Mouse (Mus musculus) stomach, embryonic 16.5 days (tissue): ENCODE data around the gene Aspscr1. TPM values are rescaled to one million over a fixed set of nuclear protein-coding genes. Genes with fewer than 3 reads are reported as not detected.

ENCODE experiments used
- ATAC-seq: fragments of 200-750 bp; cut with Nextera tagmentation; 2 replicates; pipeline ENCODE4 v1.8.0; 2017; ENCODE audit warnings: moderate number of reproducible peaks, moderate TSS enrichment; ENCODE audit not compliant: insufficient read depth, low FRiP score
- H3K27ac ChIP-seq: fragments of 300-500 bp; sonication (generic); 2 replicates; pipeline ENCODE4 v1.5.1; 2014; ENCODE audit warnings: low read length
- H3K27me3 ChIP-seq: fragments of 300-500 bp; sonication (generic); 2 replicates; pipeline ENCODE4 v1.6.1; 2014; ENCODE audit warnings: low read length, control low read depth, mixed read lengths; ENCODE audit not compliant: control insufficient read depth, insufficient read depth
- H3K36me3 ChIP-seq: fragments of 300-500 bp; sonication (generic); 2 replicates; pipeline ENCODE4 v1.6.1; 2014; ENCODE audit warnings: low read length; ENCODE audit not compliant: control insufficient read depth, insufficient read depth
- H3K4me1 ChIP-seq: fragments of 300-500 bp; sonication (generic); 2 replicates; pipeline ENCODE4 v1.6.1; 2014; ENCODE audit warnings: low read length, control low read depth, mixed read lengths; ENCODE audit not compliant: control insufficient read depth, insufficient read depth
- H3K4me2 ChIP-seq: fragments of 300-500 bp; sonication (generic); 2 replicates; pipeline ENCODE4 v1.6.1; 2014; ENCODE audit warnings: low read depth, low read length, mixed read lengths
- H3K4me3 ChIP-seq: fragments of 300-500 bp; sonication (generic); replicated peaks from 2 replicates; pipeline ENCODE4 v1.5.1; 2014; ENCODE audit warnings: mild to moderate bottlenecking, low read length
- H3K9ac ChIP-seq: fragments of 300-500 bp; sonication (generic); 2 replicates; pipeline ENCODE4 v1.6.1; 2014; ENCODE audit warnings: low read length
- H3K9me3 ChIP-seq: fragments of 300-500 bp; sonication (generic); replicated peaks from 2 replicates; pipeline ENCODE4 v1.6.1; 2016; ENCODE audit warnings: low read length, control low read depth; ENCODE audit not compliant: control insufficient read depth
- WGBS: fragments of 180-500 bp; shearing (Covaris S2); extraction: QIAGEN DNeasy Blood & Tissue Kit; methylation state at CpG from one replicate; pipeline ENCODE4 v1.1.7; 2014; 5-methylcytosine and 5-hydroxymethylcytosine counted together
- polyA plus RNA-seq: library from polyadenylated mRNA; unstranded; fragments of >200 nt; fragmentation: Nextera tagmentation; extraction: Ambion mirVana; gene quantifications from 2 replicates; pipeline ENCODE4 v1.2.1, GENCODE M21; 2015

Gene Aspscr1
- polyA plus RNA-seq, 1 experiment from 2014 or later: 102 TPM

- H3K4me2 ChIP-seq: peak overlapping the region; percentile 42
- H3K4me3 ChIP-seq: peak overlapping the region; percentile 32
- peaks cover 45% of the 10 kb centered on the region for H3K4me1 ChIP-seq
- H3K27ac ChIP-seq: peak overlapping the region; percentile 96
- peaks cover 5% of the 10 kb centered on the region; the same call in 1 of the 2 replicates for H3K36me3 ChIP-seq
- no peaks in the 10 kb centered on the region for H3K9me3 ChIP-seq
- peak overlapping the region; percentile 67 for H3K9ac ChIP-seq
- no peaks in the 10 kb centered on the region for H3K27me3 ChIP-seq
- 71% methylated on average over 23 of the region's 23 CpGs for WGBS
- no peak for ATAC-seq
Measured at GRCm38 (mm10) chr11:120629341-120629730, 43.4 kb upstream of the Aspscr1 start.

GRCm38 (mm10) chr11:120629911-120630310 is 42.9 kb upstream of the Aspscr1 start:
- Histone ChIP-seq H3K9me3 (no peaks in the 10 kb centered on the region), H3K9ac (peak overlapping the region; percentile 67), H3K4me1 (peaks cover 45% of the 10 kb centered on the region), H3K36me3 (peaks cover 5% of the 10 kb centered on the region; the same call in 1 of the 2 replicates), H3K4me3 (peak overlapping the region; percentile 32), H3K27ac (peak overlapping the region; percentile 96), H3K27me3 (no peaks in the 10 kb centered on the region), H3K4me2 (peak overlapping the region; percentile 42)
- 34% methylated on average over 7 of the region's 7 CpGs for WGBS
- ATAC-seq: no peak

GRCm38 (mm10) chr11:120630401-120630871 is 42.3 kb upstream of the Aspscr1 start:
- Histone ChIP-seq H3K4me1 (peaks cover 40% of the 10 kb centered on the region), H3K9ac (peak overlapping the region; percentile 67), H3K36me3 (peaks cover 5% of the 10 kb centered on the region; the same call in 1 of the 2 replicates), H3K27me3 (no peaks in the 10 kb centered on the region), H3K9me3 (no peaks in the 10 kb centered on the region), H3K27ac (peak overlapping the region; percentile 96), H3K4me2 (peak overlapping the region; percentile 42), H3K4me3 (peak overlapping the region; percentile 32)
- ATAC-seq: no peak
- WGBS: 38% methylated on average over 5 of the region's 5 CpGs

GRCm38 (mm10) chr11:120630881-120631725 is 41.7 kb upstream of the Aspscr1 start:
- WGBS: 22% methylated on average over 7 of the region's 7 CpGs

GRCm38 (mm10) chr11:120631726-120632448 is 40.9 kb upstream of the Aspscr1 start:
- WGBS: 38% methylated on average over 4 of the region's 4 CpGs
- Histone ChIP-seq H3K27ac (peak overlapping the region; percentile 96), H3K36me3 (peaks cover 5% of the 10 kb centered on the region; the same call in 1 of the 2 replicates), H3K4me1 (peaks cover 39% of the 10 kb centered on the region), H3K9me3 (no peaks in the 10 kb centered on the region), H3K27me3 (no peaks in the 10 kb centered on the region), H3K4me3 (peak overlapping the region; percentile 91), H3K4me2 (peak overlapping the region; percentile 82), H3K9ac (peak overlapping the region; percentile 99)
- ATAC-seq: no peak

More at GRCm38 (mm10) chr11:120630881-120631725, 41.7 kb upstream of the Aspscr1 start:
- Histone ChIP-seq H3K27me3 (no peaks in the 10 kb centered on the region), H3K27ac (peak overlapping the region; percentile 96), H3K36me3 (peaks cover 5% of the 10 kb centered on the region; the same call in 1 of the 2 replicates), H3K4me3 (peak overlapping the region; percentile 91), H3K9ac (peak overlapping the region; percentile 99), H3K4me1 (peaks cover 39% of the 10 kb centered on the region), H3K9me3 (no peaks in the 10 kb centered on the region), H3K4me2 (peak overlapping the region; percentile 82)
- ATAC-seq: no peak

GRCm38 (mm10) chr11:120632559-120633519 is 39.9 kb upstream of the Aspscr1 start:
- Histone ChIP-seq H3K4me1 (peaks cover 39% of the 10 kb centered on the region), H3K9me3 (no peaks in the 10 kb centered on the region), H3K27me3 (no peaks in the 10 kb centered on the region), H3K4me3 (peak overlapping the region; percentile 91), H3K27ac (peak overlapping the region; percentile 96), H3K4me2 (peak overlapping the region; percentile 82), H3K9ac (peak overlapping the region; percentile 99), H3K36me3 (peaks cover 5% of the 10 kb centered on the region; the same call in 1 of the 2 replicates)
- ATAC-seq: peak; percentile 78
- under 1% methylated on average over 104 of the region's 116 CpGs for WGBS

- WGBS: 10% methylated on average over 58 of the region's 58 CpGs
Measured at GRCm38 (mm10) chr11:120633520-120634343, 39.0 kb upstream of the Aspscr1 start, which contains the start of gene Mafg. Mafg (minus strand) TSS chr11:120633600.

More at GRCm38 (mm10) chr11:120633520-120634343, 39.0 kb upstream of the Aspscr1 start, which contains the start of gene Mafg:
- Histone ChIP-seq H3K4me3 (peak within 1 kb of the TSS; percentile 91), H3K4me1 (peaks cover 39% of the 10 kb centered on the region), H3K36me3 (peaks cover 5% of the 10 kb centered on the region; the same call in 1 of the 2 replicates), H3K27ac (peak within 1 kb of the TSS; percentile 96), H3K4me2 (peak within 1 kb of the TSS; percentile 82), H3K9me3 (no peaks in the 10 kb centered on the region), H3K27me3 (no peaks in the 10 kb centered on the region), H3K9ac (peak within 1 kb of the TSS; percentile 99)
- peak; percentile 90 for ATAC-seq
